Mouse (Mus musculus) layer of hippocampus, adult 2 months (tissue): ENCODE results near the gene Stk10. TPM values are rescaled to one million over a fixed set of nuclear protein-coding genes. Genes with fewer than 3 reads are reported as not detected.

ENCODE experiments used
- DNase-seq, 2 experiments: peaks; one replicate each; pipeline ENCODE4 v3.0.0; 2022; ENCODE audit warnings: low spot score in 2 of 2
- H3K27ac ChIP-seq: fragments of 200-600 bp; 2 replicates; pipeline ENCODE4 v1.8.1; 2022
- H3K4me3 ChIP-seq: fragments of 200-600 bp; 2 replicates; pipeline ENCODE4 v1.8.1; 2022; ENCODE audit warnings: mild to moderate bottlenecking
- CTCF ChIP-seq: fragments of 200-600 bp; conservative IDR thresholded peaks from 2 replicates; pipeline ENCODE4 v1.8.1; 2022; ENCODE audit warnings: antibody characterized with exemption, mild to moderate bottlenecking, moderate library complexity
- total RNA-seq, 2 experiments: library from RNA; stranded (reverse); gene quantifications; 2 replicates each; pipeline ENCODE4 v1.2.3; 2021

The Stk10 gene
- total RNA-seq, 2 experiments from 2014 or later = 7.3 to 9.0 TPM

DNA sequence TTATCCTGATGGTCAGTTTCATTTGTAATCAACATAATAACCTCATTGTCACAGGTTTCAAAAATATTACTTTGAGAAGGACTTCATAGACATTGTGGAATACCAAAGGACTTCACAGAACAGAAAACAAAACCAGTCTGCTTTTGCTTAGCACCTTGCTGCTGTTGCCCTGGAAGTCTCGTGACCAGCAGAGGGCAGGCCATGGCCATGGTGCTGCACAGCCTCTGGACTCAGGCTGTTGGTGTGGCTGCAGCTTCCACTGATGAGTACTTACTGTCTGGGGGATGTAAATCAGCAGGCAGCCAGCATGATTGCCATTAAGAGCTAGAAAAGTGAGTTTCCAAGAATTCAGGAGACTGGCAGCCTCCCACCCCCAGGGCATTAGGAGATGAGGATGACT lies 92.6 kb downstream of the Stk10 start:
- peak; percentile 85 for TF ChIP-seq CTCF
- H3K27ac ChIP-seq = no peak overlapping the region
- DNase-seq = peak; percentile 44 to 47
- H3K4me3 ChIP-seq = no peak overlapping the region

DNA sequence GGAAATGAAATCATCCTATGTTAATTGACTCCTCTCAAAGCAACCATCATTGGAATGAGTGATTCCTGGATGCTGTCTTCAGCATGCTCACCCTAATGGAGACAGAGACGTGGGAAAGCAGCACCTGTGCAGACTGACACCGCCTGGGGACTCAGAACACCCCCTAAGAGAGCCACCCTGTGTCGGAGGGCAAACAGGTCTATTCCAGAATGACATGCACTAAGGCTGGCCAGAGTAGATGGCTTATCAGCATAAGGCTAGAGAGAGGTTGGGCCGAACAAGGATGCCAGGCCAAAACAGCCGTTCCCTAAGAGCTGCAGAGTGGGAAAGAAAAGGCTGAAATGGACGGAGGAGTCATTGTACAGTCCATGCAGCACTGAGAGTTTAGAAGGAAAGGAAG lies 93.0 kb downstream of the Stk10 start:
- no peak for TF ChIP-seq CTCF
- Histone ChIP-seq H3K27ac (no peak overlapping the region), H3K4me3 (no peak overlapping the region)
- no peak for DNase-seq

DNA sequence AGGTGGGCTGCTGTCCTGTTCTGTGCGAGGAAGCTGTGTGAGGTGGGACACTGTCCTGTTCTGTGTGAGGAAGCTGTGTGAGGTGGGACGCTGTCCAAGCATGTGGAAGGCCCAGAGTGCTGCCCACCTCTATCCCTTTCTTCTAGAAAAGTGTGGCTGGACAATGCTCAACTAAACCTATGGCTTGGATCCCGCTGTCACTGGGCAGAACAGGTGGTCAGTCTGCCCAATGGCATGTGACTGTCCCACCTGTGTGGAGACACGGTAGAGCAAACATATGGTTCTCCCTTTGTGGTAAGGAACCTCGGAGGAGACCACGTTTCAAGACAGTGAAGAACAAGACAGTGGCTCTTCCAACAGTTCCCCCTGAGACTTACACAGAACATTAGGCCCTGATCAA lies 94.8 kb downstream of the Stk10 start:
- Histone ChIP-seq H3K27ac (no peak overlapping the region), H3K4me3 (no peak overlapping the region)
- no peak for DNase-seq
- TF ChIP-seq CTCF = no peak

DNA sequence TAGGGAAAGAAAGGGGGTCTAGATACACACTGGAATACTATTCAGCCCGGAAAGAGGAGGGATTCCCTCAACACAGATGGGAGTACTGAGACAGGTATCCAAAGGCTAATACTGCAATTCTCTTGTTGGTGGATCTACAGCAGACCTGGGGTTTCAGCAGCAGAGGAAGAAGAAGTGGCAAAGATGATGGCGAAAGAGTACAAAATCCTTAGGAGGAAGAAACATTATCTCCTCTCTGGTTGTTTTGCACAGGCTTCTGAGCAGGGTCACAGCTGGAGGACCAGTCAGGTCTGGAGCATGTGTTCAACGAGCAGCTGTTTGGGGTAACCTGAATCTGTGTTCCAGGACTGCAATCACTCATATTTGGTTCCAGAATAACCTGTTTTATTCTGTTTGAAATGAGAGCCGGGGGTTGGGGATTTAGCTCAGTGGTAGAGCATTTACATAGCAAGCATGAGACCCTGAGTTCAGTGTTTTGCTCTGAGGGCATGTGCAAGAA lies 96.7 kb downstream of the Stk10 start:
- Histone ChIP-seq H3K4me3 (no peak overlapping the region), H3K27ac (no peak overlapping the region)
- TF ChIP-seq CTCF = no peak
- no peak for DNase-seq

DNA sequence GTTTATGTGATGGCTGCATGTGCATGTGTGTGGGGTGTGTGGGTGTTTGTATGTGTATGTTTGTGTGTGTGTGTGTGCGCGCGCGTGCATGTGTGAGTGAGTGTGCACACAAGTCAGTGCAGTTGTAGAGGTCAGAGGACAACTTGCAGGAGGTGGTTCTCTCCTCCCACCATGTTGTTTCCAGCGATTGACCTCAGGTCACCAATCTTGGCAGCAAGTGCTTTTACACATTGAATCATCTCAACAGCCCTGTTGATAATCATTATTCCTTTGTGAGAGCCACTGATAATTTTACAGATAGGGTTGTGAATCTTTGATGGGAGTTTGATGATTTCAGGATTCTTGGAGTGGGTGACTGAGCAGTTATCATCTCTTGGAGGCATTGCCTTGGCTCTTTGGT lies 99.6 kb downstream of the Stk10 start:
- H3K4me3 ChIP-seq = no peak overlapping the region
- no peak for DNase-seq
- TF ChIP-seq CTCF = no peak

DNA sequence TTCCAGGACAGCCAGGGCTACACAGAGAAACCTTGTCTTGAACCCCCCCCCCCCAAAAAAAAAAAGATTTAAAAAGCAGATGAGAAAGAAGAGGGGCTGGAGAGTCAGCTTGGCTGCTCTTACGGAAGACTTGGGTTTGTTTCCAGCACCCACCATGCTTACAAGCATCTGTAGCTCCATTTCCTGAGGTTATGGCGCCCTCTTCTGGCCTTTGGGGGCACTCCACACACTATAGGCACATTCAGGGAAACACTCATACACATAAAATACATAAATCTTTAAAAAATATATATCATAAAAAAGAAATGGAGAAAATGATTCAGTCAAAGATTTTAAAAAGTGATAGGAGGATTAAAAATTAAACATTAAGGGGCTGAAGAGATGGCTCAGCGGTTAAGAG lies 100.4 kb downstream of the Stk10 start:
- DNase-seq = no peak
- Histone ChIP-seq H3K27ac (no peak overlapping the region), H3K4me3 (no peak overlapping the region)
- peak; percentile 52 for TF ChIP-seq CTCF

More for the DNA sequence above, 99.6 kb downstream of the Stk10 start:
- H3K27ac ChIP-seq = no peak overlapping the region

DNA sequence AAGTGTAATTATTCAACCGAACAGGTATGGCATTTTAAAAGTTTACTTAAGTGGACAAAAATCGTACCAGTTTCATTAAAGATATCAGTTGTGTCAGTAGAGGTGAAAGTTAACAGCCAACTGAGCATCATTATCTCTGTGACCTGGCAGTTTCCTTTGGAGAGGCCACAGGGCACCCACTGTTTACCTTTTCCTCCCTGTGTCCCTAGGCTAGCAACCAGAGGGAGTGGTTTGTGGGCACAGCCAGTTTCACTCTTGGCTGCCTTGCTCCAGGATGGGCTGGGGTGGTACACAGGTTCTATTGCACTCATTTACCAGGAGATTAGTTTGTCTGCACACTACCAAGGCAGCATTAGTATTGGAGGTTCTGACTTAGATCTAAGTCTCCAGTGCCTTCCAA lies 101.0 kb downstream of the Stk10 start:
- DNase-seq = no peak
- no peak overlapping the region for H3K27ac ChIP-seq
- no peak for TF ChIP-seq CTCF
- no peak overlapping the region for H3K4me3 ChIP-seq

DNA sequence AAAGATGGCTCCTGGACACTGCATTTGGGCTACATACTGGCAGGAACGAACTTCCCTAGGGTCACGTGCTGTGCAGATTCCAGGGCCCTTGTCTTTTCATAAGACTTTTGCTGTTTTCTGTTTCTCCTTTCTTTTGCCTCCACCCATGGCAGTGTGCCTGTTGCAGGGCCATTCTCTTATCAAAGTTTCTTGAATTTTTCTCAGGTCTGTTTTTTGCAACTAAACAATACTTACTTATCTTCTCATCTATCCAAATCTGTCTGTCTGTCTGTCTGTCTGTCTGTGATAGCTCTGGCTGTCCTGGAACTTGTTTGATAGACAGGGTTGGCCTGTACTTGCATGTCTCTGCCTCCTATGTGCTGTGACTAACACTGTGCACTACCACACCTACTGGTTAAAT lies 101.7 kb downstream of the Stk10 start:
- no peak overlapping the region for H3K27ac ChIP-seq
- no peak for DNase-seq
- no peak overlapping the region for H3K4me3 ChIP-seq
- no peak for TF ChIP-seq CTCF

DNA sequence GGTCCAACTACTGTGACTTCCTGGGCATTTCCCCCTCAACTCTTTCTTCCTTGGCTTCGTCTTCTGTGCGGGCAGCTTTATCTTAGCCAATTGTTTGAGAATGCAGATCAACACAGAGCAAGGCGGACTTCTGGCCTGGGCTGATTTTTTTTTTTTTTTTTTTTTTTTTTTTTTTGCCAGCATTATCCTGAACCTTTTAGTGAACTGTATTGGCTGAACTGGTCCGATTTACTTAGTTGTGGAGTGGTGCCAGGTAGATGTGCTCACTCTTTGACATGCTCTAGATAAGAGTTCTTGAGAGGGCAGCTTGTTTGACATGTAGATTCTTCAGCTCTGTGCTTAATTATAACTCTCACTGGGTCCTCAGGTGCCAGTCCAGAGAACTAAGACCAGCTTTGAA lies 103.2 kb downstream of the Stk10 start:
- no peak for DNase-seq
- Histone ChIP-seq H3K27ac (no peak overlapping the region), H3K4me3 (no peak overlapping the region)
- no peak for TF ChIP-seq CTCF

DNA sequence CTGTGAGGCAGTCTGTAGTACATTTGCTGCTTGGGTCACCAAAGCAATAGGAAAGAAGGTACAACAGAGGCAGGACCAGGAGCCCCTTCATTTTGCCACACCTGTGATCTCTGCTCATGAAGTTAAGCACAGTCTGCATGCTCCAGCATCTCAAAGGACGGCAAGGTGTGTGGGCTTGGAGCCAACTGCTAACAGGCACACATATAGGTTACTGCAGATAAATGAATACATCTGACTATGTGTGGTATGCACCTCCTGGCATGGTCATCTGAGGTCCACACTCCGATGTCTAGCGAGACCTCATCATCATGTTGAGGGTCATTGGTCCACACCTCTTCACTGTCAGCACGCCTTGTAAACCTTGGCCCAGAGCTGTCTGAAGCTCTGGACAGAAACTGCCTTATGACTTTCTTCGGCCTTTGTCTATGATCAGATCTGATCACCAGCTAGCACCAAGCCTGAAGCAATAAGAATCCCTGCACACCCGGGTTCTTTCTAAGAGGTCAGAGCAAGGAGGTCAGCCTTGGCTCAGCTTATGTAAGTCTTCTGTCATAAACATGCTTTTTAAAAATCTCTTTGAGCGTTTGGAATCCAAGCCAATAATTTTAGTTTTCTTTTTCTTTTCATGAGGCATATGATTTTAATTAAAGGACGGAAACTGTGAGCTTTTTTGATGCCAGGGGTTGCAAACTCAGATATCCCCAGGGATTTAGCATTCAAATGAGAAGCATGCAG lies 105.6 kb downstream of the Stk10 start:
- DNase-seq = no peak
- Histone ChIP-seq H3K27ac (no peak overlapping the region), H3K4me3 (no peak overlapping the region)
- no peak for TF ChIP-seq CTCF

DNA sequence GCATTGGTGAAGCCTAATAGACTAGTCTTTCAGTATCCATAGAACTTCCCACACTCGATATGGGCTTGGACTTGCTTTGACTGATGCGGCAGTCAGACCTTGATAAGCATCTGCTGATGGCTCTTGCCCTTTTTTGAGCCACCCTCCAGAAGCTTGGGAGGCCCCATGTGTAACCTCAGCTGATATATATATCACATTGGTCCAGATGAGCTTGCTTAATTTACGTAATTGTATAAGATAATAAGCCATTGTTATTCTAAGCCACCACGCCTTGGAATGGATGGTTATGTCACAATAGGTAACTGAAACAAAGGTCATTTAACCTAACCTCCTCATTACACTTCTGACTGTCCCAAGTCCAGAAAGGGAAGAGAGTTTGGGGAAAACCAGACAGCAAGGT lies 107.5 kb downstream of the Stk10 start:
- Histone ChIP-seq H3K27ac (no peak overlapping the region), H3K4me3 (peak overlapping the region; percentile 68; the same call in 1 of the 2 replicates)
- no peak for TF ChIP-seq CTCF
- no peak for DNase-seq

DNA sequence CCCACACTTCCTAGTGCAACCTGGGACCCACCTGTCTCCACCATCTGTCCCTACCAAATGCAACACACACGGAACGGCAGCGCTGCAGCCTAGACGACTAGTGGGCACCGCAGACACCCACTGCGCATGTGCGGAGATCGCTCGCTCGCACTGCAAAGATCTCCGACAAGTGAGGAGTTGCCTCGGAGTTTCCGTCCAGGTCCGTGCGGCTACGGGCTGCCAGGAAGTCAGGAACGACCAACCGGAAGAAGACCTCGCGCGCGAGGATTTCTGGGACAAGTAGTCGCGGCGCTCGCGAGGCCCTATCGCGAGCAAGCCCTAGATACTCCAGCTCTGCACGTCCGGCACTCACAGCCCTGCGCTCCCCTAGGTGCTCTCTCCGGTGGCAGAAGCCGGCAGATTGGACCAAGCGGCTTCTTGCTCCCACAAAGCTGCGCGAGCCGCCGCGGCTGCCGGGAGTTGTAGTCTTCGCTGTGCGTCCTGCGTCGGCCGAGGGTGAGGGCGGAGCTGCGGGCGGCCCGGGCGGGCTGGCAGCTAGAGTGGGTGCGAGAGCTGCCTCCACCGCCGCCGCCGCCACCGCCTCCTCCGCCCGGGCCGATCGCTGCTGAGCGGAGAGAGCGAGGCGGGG lies 109.3 kb downstream of the Stk10 start, which contains the start of gene Fbxw11:
TSS of gene Fbxw11 (plus strand) at position 476 of the 628 bp plus-strand sequence.
- TF ChIP-seq CTCF = no peak
- Histone ChIP-seq H3K27ac (peak within 1 kb of the TSS; percentile 100), H3K4me3 (peak within 1 kb of the TSS; percentile 68)
- peak; percentile 94 to 96 for DNase-seq

DNA sequence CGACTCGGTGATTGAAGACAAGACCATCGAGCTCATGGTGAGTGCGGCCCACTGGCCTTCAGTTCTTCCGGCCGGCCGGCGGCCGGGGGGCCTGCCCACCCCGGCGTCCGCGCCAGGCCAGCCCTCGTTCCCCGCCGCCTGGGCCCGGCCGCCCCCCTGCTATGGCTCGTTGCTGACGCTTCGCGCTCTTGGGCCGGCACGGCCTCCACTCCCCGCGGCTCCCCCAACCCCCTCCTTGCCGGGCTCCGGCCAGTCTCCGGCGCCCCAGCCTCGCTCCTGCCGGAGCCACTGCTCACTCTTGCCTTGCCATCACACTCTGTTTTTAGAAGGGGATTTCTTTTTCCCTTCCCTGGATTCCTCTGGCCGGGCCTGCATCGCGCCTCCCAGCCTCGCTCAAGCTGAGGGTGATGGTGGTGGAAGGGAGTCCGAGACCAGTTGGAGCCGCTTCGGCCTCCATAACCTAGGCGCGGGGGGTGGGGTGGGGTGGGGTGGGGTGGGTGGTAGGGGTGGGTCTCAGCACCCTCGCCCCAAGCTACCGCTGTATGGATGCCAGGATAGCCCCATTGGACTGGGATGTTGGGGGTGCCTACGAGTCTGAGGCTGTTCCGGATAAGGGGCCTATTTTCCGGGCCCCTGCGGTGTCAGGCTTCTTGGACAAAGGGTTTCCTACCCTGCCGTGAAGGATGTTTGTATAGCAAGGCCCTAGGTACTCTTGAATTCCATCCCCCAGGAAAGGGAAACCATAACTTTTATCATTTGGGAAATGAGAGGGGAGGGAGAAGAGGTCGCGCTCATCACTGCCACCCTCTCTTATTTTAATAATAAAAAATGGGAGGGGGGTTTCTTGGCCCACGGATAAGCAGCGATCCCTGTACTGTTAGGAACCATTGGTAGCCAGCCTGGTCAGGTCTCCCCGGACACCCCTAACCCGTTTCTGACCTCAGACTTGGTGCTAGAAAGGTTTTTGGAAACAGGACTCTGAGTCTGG lies 110.1 kb downstream of the Stk10 start:
- DNase-seq = peak; percentile 20 to 51
- H3K27ac ChIP-seq = peak overlapping the region; percentile 100
- TF ChIP-seq CTCF = no peak
- H3K4me3 ChIP-seq = peak overlapping the region; percentile 68
